Mouse (Mus musculus) heart, embryonic 12.5 days (tissue): ENCODE results near the gene Cyp2s1. TPM values are rescaled to one million over a fixed set of nuclear protein-coding genes. Genes with fewer than 3 reads are reported as not detected.

Source experiments
- ATAC-seq: fragments of 200-750 bp; cut with Nextera tagmentation; 2 replicates; pipeline ENCODE4 v1.8.0; 2017; ENCODE audit warnings: moderate TSS enrichment, moderate library complexity; ENCODE audit not compliant: insufficient number of reproducible peaks, low FRiP score
- H3K27ac ChIP-seq: fragments of 300-500 bp; sonication (generic); 2 replicates; pipeline ENCODE4 v1.5.1; 2016; ENCODE audit warnings: mild to moderate bottlenecking, moderate library complexity; ENCODE audit not compliant: poor library complexity, severe bottlenecking
- H3K27me3 ChIP-seq: fragments of 300-500 bp; sonication (generic); replicated peaks from 2 replicates; pipeline ENCODE4 v1.6.1; 2016; ENCODE audit warnings: mild to moderate bottlenecking, moderate library complexity
- H3K36me3 ChIP-seq: fragments of 300-500 bp; sonication (generic); 2 replicates; pipeline ENCODE4 v1.6.1; 2016; ENCODE audit warnings: mild to moderate bottlenecking, moderate library complexity
- H3K4me1 ChIP-seq: fragments of 300-500 bp; sonication (generic); replicated peaks from 2 replicates; pipeline ENCODE4 v1.6.1; 2016; ENCODE audit warnings: mild to moderate bottlenecking
- H3K4me2 ChIP-seq: fragments of 300-500 bp; sonication (generic); 2 replicates; pipeline ENCODE4 v1.6.1; 2016; ENCODE audit warnings: mild to moderate bottlenecking, moderate library complexity
- H3K4me3 ChIP-seq: fragments of 300-500 bp; sonication (generic); 2 replicates; pipeline ENCODE4 v1.5.1; 2016; ENCODE audit warnings: mild to moderate bottlenecking
- H3K9ac ChIP-seq: fragments of 300-500 bp; sonication (generic); 2 replicates; pipeline ENCODE4 v1.6.1; 2016; ENCODE audit warnings: mild to moderate bottlenecking, moderate library complexity
- H3K9me3 ChIP-seq: fragments of 300-500 bp; sonication (generic); replicated peaks from 2 replicates; pipeline ENCODE4 v1.6.1; 2016; ENCODE audit warnings: mild to moderate bottlenecking, moderate library complexity
- WGBS: fragments of 180-500 bp; shearing (Covaris S2); methylation state at CpG from one replicate; pipeline ENCODE4 v1.1.7; 2016; 5-methylcytosine and 5-hydroxymethylcytosine counted together
- polyA plus RNA-seq: library from polyadenylated mRNA; unstranded; fragments of >200 nt; fragmentation: Nextera tagmentation; extraction: Ambion mirVana; gene quantifications from 2 replicates; pipeline ENCODE4 v1.2.1, GENCODE M21; 2016

Gene Cyp2s1
- polyA plus RNA-seq, 1 experiment from 2014 or later = 3.1 TPM

GRCm38 (mm10) chr7:25840908-25841307, 24.2 kb upstream of the Cyp2s1 start:
- 59% methylated on average over 4 of the region's 4 CpGs for WGBS

GRCm38 (mm10) chr7:25835188-25835891, 18.6 kb upstream of the Cyp2s1 start:
- Histone ChIP-seq H3K36me3 (no peaks in the 10 kb centered on the region), H3K4me1 (0 out of 2 replicates have a peak, but pooled peaks cover 1% of the 10 kb centered on the region), H3K27me3 (no peaks in the 10 kb centered on the region), H3K4me2 (no peak overlapping the region), H3K9me3 (no peaks in the 10 kb centered on the region), H3K27ac (no peak overlapping the region), H3K9ac (no peak overlapping the region), H3K4me3 (no peak overlapping the region)
- WGBS = 67% methylated on average over 10 of the region's 10 CpGs
- no peak for ATAC-seq

More at GRCm38 (mm10) chr7:25840908-25841307, 24.2 kb upstream of the Cyp2s1 start:
- no peaks in the 10 kb centered on the region for H3K36me3 ChIP-seq
- no peak overlapping the region for H3K27ac ChIP-seq
- no peak overlapping the region for H3K4me3 ChIP-seq
- ATAC-seq = no peak
- H3K4me1 ChIP-seq = no peaks in the 10 kb centered on the region
- H3K4me2 ChIP-seq = no peak overlapping the region
- no peaks in the 10 kb centered on the region for H3K9me3 ChIP-seq
- H3K9ac ChIP-seq = no peak overlapping the region
- no peaks in the 10 kb centered on the region for H3K27me3 ChIP-seq

- Histone ChIP-seq H3K4me3 (no peak overlapping the region), H3K36me3 (no peaks in the 10 kb centered on the region), H3K4me2 (no peak overlapping the region), H3K4me1 (peaks cover 6% of the 10 kb centered on the region; the same call in 1 of the 2 replicates), H3K9me3 (no peaks in the 10 kb centered on the region), H3K9ac (no peak overlapping the region), H3K27ac (no peak overlapping the region), H3K27me3 (no peaks in the 10 kb centered on the region)
- whole genome bisulfite sequencing = 75% methylated on average over 10 of the region's 10 CpGs
- no peak; the same call in 1 of the 2 replicates for ATAC-seq
Observed at GRCm38 (mm10) chr7:25831557-25832530, 15.1 kb upstream of the Cyp2s1 start.

- 31% methylated on average over 2 of the region's 2 CpGs for WGBS
- Histone ChIP-seq H3K27ac (no peak overlapping the region), H3K4me2 (no peak overlapping the region), H3K9me3 (no peaks in the 10 kb centered on the region), H3K4me1 (peaks cover 6% of the 10 kb centered on the region; the same call in 1 of the 2 replicates), H3K36me3 (no peaks in the 10 kb centered on the region), H3K9ac (no peak overlapping the region), H3K4me3 (no peak overlapping the region), H3K27me3 (no peaks in the 10 kb centered on the region)
- ATAC-seq = no peak
Observed at GRCm38 (mm10) chr7:25830251-25830650, 13.5 kb upstream of the Cyp2s1 start.

GRCm38 (mm10) chr7:25827199-25827598, 10.5 kb upstream of the Cyp2s1 start:
- Histone ChIP-seq H3K9me3 (no peaks in the 10 kb centered on the region), H3K4me1 (peaks cover 6% of the 10 kb centered on the region; the same call in 1 of the 2 replicates), H3K4me3 (no peak overlapping the region), H3K4me2 (no peak overlapping the region), H3K27me3 (no peaks in the 10 kb centered on the region), H3K9ac (no peak overlapping the region), H3K36me3 (no peaks in the 10 kb centered on the region), H3K27ac (no peak overlapping the region)
- 42% methylated on average over 3 of the region's 3 CpGs for WGBS
- ATAC-seq = no peak

- 74% methylated on average over 6 of the region's 6 CpGs for whole genome bisulfite sequencing
- no peaks in the 10 kb centered on the region for H3K36me3 ChIP-seq
- no peak overlapping the region for H3K4me3 ChIP-seq
- no peak overlapping the region for H3K4me2 ChIP-seq
- no peaks in the 10 kb centered on the region for H3K27me3 ChIP-seq
- no peak overlapping the region for H3K9ac ChIP-seq
- peaks cover 6% of the 10 kb centered on the region; the same call in 1 of the 2 replicates for H3K4me1 ChIP-seq
- no peak overlapping the region for H3K27ac ChIP-seq
- ATAC-seq = no peak
- no peaks in the 10 kb centered on the region for H3K9me3 ChIP-seq
Observed at GRCm38 (mm10) chr7:25826029-25826428, 9.3 kb upstream of the Cyp2s1 start.

- H3K4me2 ChIP-seq = no peak overlapping the region
- H3K27ac ChIP-seq = no peak overlapping the region
- H3K4me3 ChIP-seq = no peak overlapping the region
- no peaks in the 10 kb centered on the region for H3K27me3 ChIP-seq
- no peaks in the 10 kb centered on the region for H3K36me3 ChIP-seq
- H3K9me3 ChIP-seq = no peaks in the 10 kb centered on the region
- H3K4me1 ChIP-seq = peaks cover 3% of the 10 kb centered on the region; the same call in 1 of the 2 replicates
- 46% methylated on average over 9 of the region's 9 CpGs for WGBS
- no peak for ATAC-seq
- no peak overlapping the region for H3K9ac ChIP-seq
Observed at GRCm38 (mm10) chr7:25825043-25825442, 8.3 kb upstream of the Cyp2s1 start.

GRCm38 (mm10) chr7:25815571-25815970, 1.1 kb downstream of the Cyp2s1 start:
- Histone ChIP-seq H3K4me1 (peaks cover 10% of the 10 kb centered on the region; the same call in 1 of the 2 replicates), H3K4me3 (no peak overlapping the region; the same call in 1 of the 2 replicates), H3K36me3 (no peaks in the 10 kb centered on the region), H3K4me2 (peak overlapping the region; percentile 77), H3K27ac (no peak overlapping the region), H3K27me3 (peaks cover 38% of the 10 kb centered on the region), H3K9ac (no peak overlapping the region; the same call in 1 of the 2 replicates), H3K9me3 (no peaks in the 10 kb centered on the region)
- 21% methylated on average over 7 of the region's 7 CpGs for WGBS
- ATAC-seq = no peak

GRCm38 (mm10) chr7:25814711-25815110, 2.0 kb downstream of the Cyp2s1 start:
- Histone ChIP-seq H3K9me3 (no peaks in the 10 kb centered on the region), H3K4me2 (no peak overlapping the region), H3K9ac (no peak overlapping the region), H3K4me1 (peaks cover 10% of the 10 kb centered on the region; the same call in 1 of the 2 replicates), H3K4me3 (no peak overlapping the region), H3K27ac (no peak overlapping the region), H3K36me3 (no peaks in the 10 kb centered on the region), H3K27me3 (peaks cover 38% of the 10 kb centered on the region)
- WGBS = 71% methylated on average over 9 of the region's 9 CpGs
- ATAC-seq = no peak

GRCm38 (mm10) chr7:25812195-25812594, 4.5 kb downstream of the Cyp2s1 start:
- H3K36me3 ChIP-seq = no peaks in the 10 kb centered on the region
- no peak overlapping the region for H3K9ac ChIP-seq
- H3K4me2 ChIP-seq = no peak overlapping the region
- H3K27me3 ChIP-seq = peaks cover 31% of the 10 kb centered on the region
- H3K27ac ChIP-seq = no peak overlapping the region
- no peak overlapping the region for H3K4me3 ChIP-seq
- peaks cover 10% of the 10 kb centered on the region; the same call in 1 of the 2 replicates for H3K4me1 ChIP-seq
- WGBS = 63% methylated on average over 1 of the region's 1 CpGs
- no peak for ATAC-seq
- H3K9me3 ChIP-seq = no peaks in the 10 kb centered on the region

- Histone ChIP-seq H3K4me1 (peaks cover 9% of the 10 kb centered on the region; the same call in 1 of the 2 replicates), H3K4me3 (no peak overlapping the region), H3K9ac (no peak overlapping the region), H3K36me3 (no peaks in the 10 kb centered on the region), H3K4me2 (no peak overlapping the region), H3K27ac (no peak overlapping the region), H3K9me3 (no peaks in the 10 kb centered on the region), H3K27me3 (peaks cover 27% of the 10 kb centered on the region)
- WGBS = 56% methylated on average over 2 of the region's 2 CpGs
- ATAC-seq = no peak
Observed at GRCm38 (mm10) chr7:25811716-25812115, 5.0 kb downstream of the Cyp2s1 start.
